Mouse (Mus musculus): Measurements from ENCODE around the gene Stag2.

Stag2 gene

GRCm38 (mm10) chrX:42250342-42250741, 101.2 kb downstream of the Stag2 start:
- DNase-seq, result no peak

GRCm38 (mm10) chrX:42272713-42273112, 123.6 kb downstream of the Stag2 start:
- DNase-seq, result peak in 1 of 2 experiments; percentile 2

- no peak for DNase-seq
These were observed 141.1 kb downstream of the Stag2 start for GRCm38 (mm10) chrX:42290215-42290614.

- DNase-seq, result no peak
These were observed 166.1 kb downstream of the Stag2 start for GRCm38 (mm10) chrX:42315231-42315630.

- no peak for DNase-seq
These were observed 171.3 kb downstream of the Stag2 start for GRCm38 (mm10) chrX:42320424-42320823.

GRCm38 (mm10) chrX:42321200-42321773, 172.2 kb downstream of the Stag2 start:
- no peak for DNase-seq

GRCm38 (mm10) chrX:42324848-42325247, 175.7 kb downstream of the Stag2 start:
- DNase-seq, result no peak

Data from cerebellum, postnatal 36 days (tissue).